8 mouse cellular contexts compared by ENCODE assay signal in the genomic region with DNA sequence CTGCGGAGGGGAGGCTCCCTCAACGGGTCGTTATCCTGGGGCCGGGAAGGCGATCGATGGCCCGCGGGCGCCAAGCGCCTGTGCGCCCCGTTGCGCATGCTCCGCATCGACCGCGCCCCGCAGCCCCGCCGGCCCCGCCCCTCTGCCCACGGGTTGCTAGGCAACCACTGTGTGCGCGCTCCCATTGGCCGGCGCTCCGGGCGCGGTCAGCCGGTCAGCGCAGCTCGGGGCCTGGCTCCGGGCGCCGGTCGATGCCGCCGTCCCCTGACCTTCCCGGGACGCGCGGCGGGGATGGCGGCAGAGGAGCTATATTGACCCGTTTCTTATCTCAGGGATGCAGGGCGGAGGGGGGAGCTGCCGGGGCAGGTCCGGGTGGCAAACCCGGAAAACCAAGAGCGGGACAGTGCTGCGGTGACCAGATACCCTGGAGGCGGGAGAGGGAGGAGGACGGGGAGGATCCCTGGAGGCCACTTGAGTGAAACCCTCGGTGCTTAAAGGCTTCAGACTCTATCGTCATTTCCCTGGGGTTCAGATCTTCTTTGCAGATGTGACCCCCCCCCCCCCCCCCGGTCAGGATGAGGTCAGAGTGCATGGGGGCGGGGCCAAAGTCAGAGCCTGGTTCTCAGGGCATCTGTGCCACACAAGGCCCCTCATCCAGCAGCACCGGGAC. TPM values are rescaled to one million over a fixed set of nuclear protein-coding genes. Genes with fewer than 3 reads are reported as not detected.
DNase-seq lines count a peak whose midpoint lies in the region; ATAC-seq lines count a peak whose summit lies in the region.

No protein-coding gene starts in this region.

- peak; percentile 92 for DNase-seq in adrenal gland, adult 2 months
- DNase-seq in embryo, embryonic 11 days: peak; percentile 95
- DNase-seq in gastrocnemius, postnatal 25 days: peak; percentile 90
- DNase-seq in left cerebral cortex, postnatal 14 days (ENCODE audit: low spot score in 2 of 2): peak; percentile 79 to 90
- peak; percentile 89 for DNase-seq in right cerebral cortex, postnatal 25 days
- DNase-seq in urinary bladder, postnatal 36 days (ENCODE audit: low spot score in 2 of 2): peak; percentile 79 to 85

- H3K27me3 ChIP-seq in intestine, embryonic 15.5 days (replicated peaks): peaks cover 33% of the 10 kb centered on the region

- peak overlapping the region; percentile 28; the same call in 1 of the 2 replicates for H3K27ac ChIP-seq in intestine, embryonic 15.5 days

- 1% methylated on average over 58 of the region's 58 CpGs for WGBS in intestine, embryonic 15.5 days

- ATAC-seq in intestine, embryonic 15.5 days: peak; percentile 97
- peak; percentile 84 for ATAC-seq in megakaryocyte-erythroid progenitor cell, adult 5-6 weeks (replicated peaks; ENCODE audit: low FRiP score, low TSS enrichment, poor library complexity, severe bottlenecking)

- peak overlapping the region; percentile 45 for H3K9ac ChIP-seq in intestine, embryonic 15.5 days

- H3K4me2 ChIP-seq in intestine, embryonic 15.5 days (replicated peaks): peak overlapping the region; percentile 81

- peak overlapping the region; percentile 61 for H3K4me3 ChIP-seq in intestine, embryonic 15.5 days (replicated peaks)

- H3K4me1 ChIP-seq in intestine, embryonic 15.5 days (replicated peaks): peaks cover 3% of the 10 kb centered on the region; the same call in 1 of the 2 replicates

- intact Hi-C loops in left cerebral cortex, postnatal 14 days (cut with DNase I): no loop called here

- H3K36me3 ChIP-seq in intestine, embryonic 15.5 days: no peaks in the 10 kb centered on the region

- H3K9me3 ChIP-seq in intestine, embryonic 15.5 days: no peaks in the 10 kb centered on the region

RNA-seq across cellular contexts. Expression of gene Onecut3, which starts 19.2 kb away (rescaled TPM):
- total RNA-seq in adrenal gland, adult 2 months (2021): not detected
- polyA plus RNA-seq in adrenal gland, adult 2 months (2012; rRNA removed): not detected in 2 replicates
- total RNA-seq in gastrocnemius, postnatal 25 days (2021): not detected
- 0.06 and 0.10 TPM in 2 replicates for polyA plus RNA-seq in intestine, embryonic 15.5 days (2015; fragmentation: Nextera tagmentation; extraction: Ambion mirVana)
- not detected for total RNA-seq in left cerebral cortex, postnatal 14 days (2021)
- not detected in 2 replicates for total RNA-seq in megakaryocyte-erythroid progenitor cell, adult 5-6 weeks (2014; fragmentation: Nextera tagmentation)
- not detected in 2 replicates for total RNA-seq in megakaryocyte-erythroid progenitor cell, adult 5-6 weeks (2017)

RNA-seq across cellular contexts. Expression of gene Tcf3, which starts 42.0 kb away (rescaled TPM):
- total RNA-seq in adrenal gland, adult 2 months (2021): 10 to 100 TPM; 46.6 to 55.4 TPM
- 148 and 152 TPM in 2 replicates for polyA plus RNA-seq in adrenal gland, adult 2 months (2012; rRNA removed)
- total RNA-seq in gastrocnemius, postnatal 25 days (2021): 10 to 100 TPM; 11.1 to 13.8 TPM
- polyA plus RNA-seq in intestine, embryonic 15.5 days (2015; fragmentation: Nextera tagmentation; extraction: Ambion mirVana): 91.7 and 94.2 TPM in 2 replicates
- 10 to 100 TPM; 26.6 to 29.1 TPM for total RNA-seq in left cerebral cortex, postnatal 14 days (2021)
- total RNA-seq in megakaryocyte-erythroid progenitor cell, adult 5-6 weeks (2014; fragmentation: Nextera tagmentation): 154 and 175 TPM in 2 replicates
- 57.9 and 99.8 TPM in 2 replicates for total RNA-seq in megakaryocyte-erythroid progenitor cell, adult 5-6 weeks (2017)

Comparison
In these comparisons a context has a peak if more than half of its experiments do, and no peak if none do; other contexts are left out.
1. Peak in every context shown above with its lines: DNase-seq, ATAC-seq, H3K4me3 ChIP-seq and H3K27ac ChIP-seq.